7 mouse cellular contexts compared by ENCODE assay signal in genomic region chr12:76367096-76367995, GRCm38 (mm10). TPM values are rescaled to one million over a fixed set of nuclear protein-coding genes. Genes with fewer than 3 reads are reported as not detected.
DNase-seq lines count a peak whose midpoint lies in the region; ATAC-seq lines count a peak whose summit lies in the region.

No protein-coding gene starts in this region.

- peak; percentile 61 for DNase-seq in A20 (ENCODE audit: low read depth, low spot score)
- peak; percentile 63 for DNase-seq in CD4-positive, CD25-positive, alpha-beta regulatory T cell, adult 2 months (ENCODE audit: low read depth, low spot score)
- DNase-seq in cerebellum, adult 8-10 months, result peak; percentile 30
- DNase-seq in gastrocnemius, postnatal 25 days, result peak; percentile 44
- DNase-seq in frontal cortex, postnatal 25 days (ENCODE audit: low spot score in 2 of 2), result no peak

- 13% methylated on average over 14 of the region's 14 CpGs for WGBS in kidney, embryonic 16.5 days
- WGBS in midbrain, embryonic 15.5 days, result 31% methylated on average over 14 of the region's 14 CpGs

- H3K4me2 ChIP-seq in kidney, embryonic 16.5 days (replicated peaks; ENCODE audit: low read depth, low read length), result peak overlapping the region; percentile 78
- peak overlapping the region; percentile 95 for H3K4me2 ChIP-seq in midbrain, embryonic 15.5 days

- H3K4me1 ChIP-seq in kidney, embryonic 16.5 days (ENCODE audit: insufficient read depth, low read length), result peaks cover 32% of the 10 kb centered on the region
- H3K4me1 ChIP-seq in midbrain, embryonic 15.5 days, result peaks cover 32% of the 10 kb centered on the region

- H3K27ac ChIP-seq in kidney, embryonic 16.5 days (ENCODE audit: low read length), result peak overlapping the region; percentile 100
- H3K27ac ChIP-seq in midbrain, embryonic 15.5 days, result no peak overlapping the region

- H3K27me3 ChIP-seq in kidney, embryonic 16.5 days (ENCODE audit: insufficient read depth, low read length), result no peaks in the 10 kb centered on the region
- no peaks in the 10 kb centered on the region for H3K27me3 ChIP-seq in midbrain, embryonic 15.5 days (replicated peaks)

- H3K9me3 ChIP-seq in kidney, embryonic 16.5 days (ENCODE audit: low read length), result no peaks in the 10 kb centered on the region
- no peaks in the 10 kb centered on the region for H3K9me3 ChIP-seq in midbrain, embryonic 15.5 days

- peak overlapping the region; percentile 100; the same call in 1 of the 2 replicates for H3K9ac ChIP-seq in kidney, embryonic 16.5 days (replicated peaks; ENCODE audit: low read length)
- H3K9ac ChIP-seq in midbrain, embryonic 15.5 days, result 0 out of 2 replicates have a peak overlapping the region, but pooled peaks have one; percentile 97

- peak overlapping the region; percentile 97 for H3K4me3 ChIP-seq in kidney, embryonic 16.5 days (ENCODE audit: low read length)
- H3K4me3 ChIP-seq in midbrain, embryonic 15.5 days, result no peak overlapping the region

- 0 out of 2 replicates have a peak, but pooled peaks cover 2% of the 10 kb centered on the region for H3K36me3 ChIP-seq in kidney, embryonic 16.5 days (ENCODE audit: insufficient read depth, low read length)
- H3K36me3 ChIP-seq in midbrain, embryonic 15.5 days (replicated peaks), result no peaks in the 10 kb centered on the region

- no peak for ATAC-seq in kidney, embryonic 16.5 days (ENCODE audit: low FRiP score, low TSS enrichment)
- no peak for ATAC-seq in midbrain, embryonic 15.5 days (replicated peaks)

RNA-seq across cellular contexts. Expression of gene Zbtb25, which starts 2.1 kb away (rescaled TPM):
- total RNA-seq in gastrocnemius, postnatal 25 days (2021), result 1 to 10 TPM; 6.6 to 8.2 TPM
- 14.0 and 15.2 TPM in 2 replicates for polyA plus RNA-seq in kidney, embryonic 16.5 days (2015; fragmentation: Nextera tagmentation; extraction: Ambion mirVana)
- polyA plus RNA-seq in midbrain, embryonic 15.5 days (2015; fragmentation: Nextera tagmentation; extraction: Ambion mirVana), result 14.6 and 15.1 TPM in 2 replicates

RNA-seq across cellular contexts. Expression of gene Zbtb1, which starts 2.7 kb away (rescaled TPM):
- total RNA-seq in gastrocnemius, postnatal 25 days (2021), result 1 to 10 TPM; 3.1 to 3.9 TPM
- polyA plus RNA-seq in kidney, embryonic 16.5 days (2015; fragmentation: Nextera tagmentation; extraction: Ambion mirVana), result 10.0 and 10.5 TPM in 2 replicates
- 3.4 and 3.5 TPM in 2 replicates for polyA plus RNA-seq in midbrain, embryonic 15.5 days (2015; fragmentation: Nextera tagmentation; extraction: Ambion mirVana)

RNA-seq across cellular contexts. Expression of gene Hspa2, which starts 36.6 kb away (rescaled TPM):
- total RNA-seq in gastrocnemius, postnatal 25 days (2021), result 10 to 100 TPM in 1 of 2 experiments, 1 to 10 TPM in 1; 6.3 to 10.3 TPM
- 11.0 and 12.5 TPM in 2 replicates for polyA plus RNA-seq in kidney, embryonic 16.5 days (2015; fragmentation: Nextera tagmentation; extraction: Ambion mirVana)
- polyA plus RNA-seq in midbrain, embryonic 15.5 days (2015; fragmentation: Nextera tagmentation; extraction: Ambion mirVana), result 5.5 and 5.6 TPM in 2 replicates

RNA-seq across cellular contexts. Expression of gene Akap5, which starts 42.7 kb away (rescaled TPM):
- under 1 TPM; 0.46 to 0.78 TPM for total RNA-seq in gastrocnemius, postnatal 25 days (2021)
- 1.4 and 1.9 TPM in 2 replicates for polyA plus RNA-seq in kidney, embryonic 16.5 days (2015; fragmentation: Nextera tagmentation; extraction: Ambion mirVana)
- 9.8 and 10.3 TPM in 2 replicates for polyA plus RNA-seq in midbrain, embryonic 15.5 days (2015; fragmentation: Nextera tagmentation; extraction: Ambion mirVana)

RNA-seq across cellular contexts. Expression of gene Ppp1r36, which starts 50.0 kb away (rescaled TPM):
- not detected for total RNA-seq in gastrocnemius, postnatal 25 days (2021)
- polyA plus RNA-seq in kidney, embryonic 16.5 days (2015; fragmentation: Nextera tagmentation; extraction: Ambion mirVana), result 4.0 and 4.3 TPM in 2 replicates
- 0.73 and 1.0 TPM in 2 replicates for polyA plus RNA-seq in midbrain, embryonic 15.5 days (2015; fragmentation: Nextera tagmentation; extraction: Ambion mirVana)

Comparison
In these comparisons a context has a peak if more than half of its experiments do, and no peak if none do; other contexts are left out.
1. DNase-seq: peak in A20 (single experiment), CD4-positive, CD25-positive, alpha-beta regulatory T cell, adult 2 months (single experiment), cerebellum, adult 8-10 months (single experiment) and gastrocnemius, postnatal 25 days (single experiment); none in frontal cortex, postnatal 25 days (0 of 2).